Mouse (Mus musculus) intestine, postnatal 0 days (tissue): ENCODE measurements around the gene 2010111I01Rik. TPM values are rescaled to one million over a fixed set of nuclear protein-coding genes. Genes with fewer than 3 reads are reported as not detected.
A peak's percentile ranks its signal among the peaks of the same experiment; 100 is the strongest.

ENCODE experiments used
- ATAC-seq: fragments of 200-750 bp; cut with Nextera tagmentation; 2 replicates; pipeline ENCODE4 v1.8.0; 2017; ENCODE audit warnings: mild to moderate bottlenecking, moderate TSS enrichment, moderate library complexity
- H3K27ac ChIP-seq: fragments of 300-500 bp; sonication (generic); 2 replicates; pipeline ENCODE4 v1.5.1; 2014; ENCODE audit warnings: mild to moderate bottlenecking, low read depth, low read length, moderate library complexity
- H3K27me3 ChIP-seq: fragments of 300-500 bp; sonication (generic); replicated peaks from 2 replicates; pipeline ENCODE4 v1.6.1; 2014; ENCODE audit warnings: low read length, mixed read lengths; ENCODE audit not compliant: control insufficient read depth, insufficient read depth
- H3K36me3 ChIP-seq: fragments of 300-500 bp; sonication (generic); 2 replicates; pipeline ENCODE4 v1.6.1; 2014; ENCODE audit warnings: mild to moderate bottlenecking, moderate library complexity; ENCODE audit not compliant: control insufficient read depth, insufficient read depth
- H3K4me1 ChIP-seq: fragments of 300-500 bp; sonication (generic); replicated peaks from 2 replicates; pipeline ENCODE4 v1.6.1; 2014; ENCODE audit warnings: antibody characterized with exemption, low read length, mixed read lengths; ENCODE audit not compliant: control insufficient read depth, insufficient read depth
- H3K4me2 ChIP-seq: fragments of 300-500 bp; sonication (generic); replicated peaks from 2 replicates; pipeline ENCODE4 v1.6.1; 2014; ENCODE audit warnings: low read depth, mild to moderate bottlenecking, moderate library complexity
- H3K4me3 ChIP-seq: fragments of 300-500 bp; sonication (generic); 2 replicates; pipeline ENCODE4 v1.5.1; 2014; ENCODE audit warnings: low read depth, low read length
- H3K9ac ChIP-seq: fragments of 300-500 bp; sonication (generic); 2 replicates; pipeline ENCODE4 v1.6.1; 2014; ENCODE audit warnings: mild to moderate bottlenecking, low read depth, low read length
- H3K9me3 ChIP-seq: fragments of 300-500 bp; sonication (generic); 2 replicates; pipeline ENCODE4 v1.6.1; 2016; ENCODE audit warnings: mixed run types; ENCODE audit not compliant: control insufficient read depth
- CTCF ChIP-seq: sonication (generic); IDR thresholded peaks from 2 replicates; pipeline ENCODE4 v1.5.1; 2016; ENCODE audit warnings: low read depth, mild to moderate bottlenecking, control low read depth, antibody characterized with exemption, moderate library complexity
- WGBS: fragments of 180-500 bp; shearing (Covaris S2); extraction: QIAGEN DNeasy Blood & Tissue Kit; methylation state at CpG from one replicate; pipeline ENCODE4 v1.1.7; 2014; 5-methylcytosine and 5-hydroxymethylcytosine counted together
- polyA plus RNA-seq: library from polyadenylated mRNA; unstranded; fragments of >200 nt; fragmentation: Nextera tagmentation; extraction: Ambion mirVana; gene quantifications from 2 replicates; pipeline ENCODE4 v1.2.1, GENCODE M21; 2015

Gene 2010111I01Rik
- polyA plus RNA-seq, 1 experiment from 2014 or later = 72.7 TPM

- Histone ChIP-seq H3K4me1 (no peaks in the 10 kb centered on the region), H3K27me3 (no peaks in the 10 kb centered on the region), H3K9me3 (no peaks in the 10 kb centered on the region), H3K36me3 (no peaks in the 10 kb centered on the region), H3K27ac (no peak overlapping the region), H3K4me2 (no peak overlapping the region), H3K4me3 (no peak overlapping the region), H3K9ac (no peak overlapping the region)
- no peak for TF ChIP-seq CTCF
- no peak for ATAC-seq
- WGBS = 54% methylated on average over 1 of the region's 1 CpGs
These were observed 241.7 kb downstream of the 2010111I01Rik start for GRCm38 (mm10) chr13:63206396-63206795.

GRCm38 (mm10) chr13:63216537-63216936 lies 251.8 kb downstream of the 2010111I01Rik start:
- Histone ChIP-seq H3K27me3 (no peaks in the 10 kb centered on the region), H3K9ac (no peak overlapping the region), H3K4me1 (no peaks in the 10 kb centered on the region), H3K36me3 (no peaks in the 10 kb centered on the region), H3K4me3 (no peak overlapping the region), H3K27ac (no peak overlapping the region), H3K4me2 (no peak overlapping the region), H3K9me3 (no peaks in the 10 kb centered on the region)
- ATAC-seq = no peak
- TF ChIP-seq CTCF = no peak

- no peak for ATAC-seq
- no peak overlapping the region for H3K4me3 ChIP-seq
- no peaks in the 10 kb centered on the region for H3K36me3 ChIP-seq
- TF ChIP-seq CTCF = no peak
- no peak overlapping the region for H3K9ac ChIP-seq
- 96% methylated on average over 7 of the region's 8 CpGs for WGBS
- no peaks in the 10 kb centered on the region for H3K9me3 ChIP-seq
- H3K27me3 ChIP-seq = no peaks in the 10 kb centered on the region
- H3K27ac ChIP-seq = no peak overlapping the region
- no peaks in the 10 kb centered on the region for H3K4me1 ChIP-seq
- no peak overlapping the region for H3K4me2 ChIP-seq
These were observed 258.5 kb downstream of the 2010111I01Rik start for GRCm38 (mm10) chr13:63223026-63223770.

- Histone ChIP-seq H3K9ac (no peak overlapping the region), H3K27ac (no peak overlapping the region), H3K9me3 (no peaks in the 10 kb centered on the region), H3K4me1 (no peaks in the 10 kb centered on the region), H3K4me2 (no peak overlapping the region), H3K4me3 (no peak overlapping the region), H3K36me3 (no peaks in the 10 kb centered on the region), H3K27me3 (no peaks in the 10 kb centered on the region)
- no peak for TF ChIP-seq CTCF
- ATAC-seq = no peak
- 79% methylated on average over 8 of the region's 8 CpGs for WGBS
These were observed 261.3 kb downstream of the 2010111I01Rik start for GRCm38 (mm10) chr13:63225796-63226583.

GRCm38 (mm10) chr13:63227785-63228184 lies 263.1 kb downstream of the 2010111I01Rik start:
- Histone ChIP-seq H3K27me3 (no peaks in the 10 kb centered on the region), H3K4me1 (no peaks in the 10 kb centered on the region; the same call in 1 of the 2 replicates), H3K27ac (no peak overlapping the region), H3K4me2 (no peak overlapping the region), H3K4me3 (no peak overlapping the region), H3K9ac (no peak overlapping the region), H3K9me3 (no peaks in the 10 kb centered on the region), H3K36me3 (no peaks in the 10 kb centered on the region)
- ATAC-seq = no peak
- 84% methylated on average over 3 of the region's 3 CpGs for WGBS
- no peak for TF ChIP-seq CTCF

- ATAC-seq = peak; percentile 63
- 34% methylated on average over 7 of the region's 7 CpGs for WGBS
- Histone ChIP-seq H3K36me3 (no peaks in the 10 kb centered on the region), H3K4me2 (no peak overlapping the region), H3K4me3 (no peak overlapping the region), H3K4me1 (no peaks in the 10 kb centered on the region; the same call in 1 of the 2 replicates), H3K27ac (peak overlapping the region; percentile 54), H3K9me3 (no peaks in the 10 kb centered on the region), H3K9ac (no peak overlapping the region), H3K27me3 (no peaks in the 10 kb centered on the region)
- TF ChIP-seq CTCF = no peak
These were observed 266.4 kb downstream of the 2010111I01Rik start for GRCm38 (mm10) chr13:63230955-63231701.
